Mouse (Mus musculus): Measurements from ENCODE around the gene Gata1.
"Not testable (repeated sequence)": the region's sequence is repeated elsewhere in the genome, so short reads cannot be mapped to it uniquely, and the experiment has no call there.

The Gata1 gene

GRCm38 (mm10) chrX:7963829-7964626, 13.8 kb downstream of the Gata1 start:
- no peak for DNase-seq (ENCODE audit: low spot score)

DNA sequence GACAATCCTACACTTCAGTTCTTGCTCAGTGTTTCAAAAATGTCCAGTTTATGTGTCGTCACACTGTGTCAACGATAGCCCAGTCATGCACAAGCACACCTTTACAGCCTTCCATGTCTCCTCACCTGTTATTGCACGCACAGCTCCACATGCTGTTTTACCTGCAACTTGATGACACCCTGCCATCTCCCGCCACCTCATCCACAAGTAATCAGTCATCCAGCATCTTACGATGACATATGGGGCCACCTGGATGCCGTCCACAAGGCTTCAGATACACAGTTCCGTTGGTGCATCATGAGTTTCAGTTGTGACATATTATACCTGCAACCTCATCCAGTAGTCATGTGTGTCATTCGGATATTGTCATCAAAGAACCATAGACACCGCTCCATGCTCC, 19.0 kb downstream of the Gata1 start:
- no peak for DNase-seq (ENCODE audit: low spot score)

DNA sequence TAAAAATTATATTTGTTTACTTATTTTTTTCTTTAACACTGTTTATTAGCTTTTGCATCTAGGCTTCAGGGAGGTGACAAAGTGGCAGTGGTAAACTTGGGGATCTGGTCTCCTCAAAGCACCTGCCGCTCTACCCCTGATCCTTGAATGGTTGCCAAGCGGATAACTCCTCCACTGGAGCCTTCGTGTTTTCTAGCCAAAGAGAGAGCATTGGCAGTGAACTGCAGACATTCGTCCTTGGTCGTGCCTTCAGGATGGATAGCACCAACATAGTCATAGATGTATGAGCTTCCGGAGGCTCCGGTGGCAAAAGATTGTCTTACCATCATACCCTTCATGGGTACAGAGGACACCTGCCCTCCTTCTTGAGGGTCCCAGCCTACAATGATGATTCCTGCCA, 27.8 kb downstream of the Gata1 start:
- no peak for DNase-seq (ENCODE audit: low spot score)

- peak; percentile 92 for DNase-seq (ENCODE audit: low spot score)
These were observed 29.9 kb downstream of the Gata1 start for GRCm38 (mm10) chrX:7947900-7948492.

- no peak for DNase-seq (ENCODE audit: low spot score)
These were observed 30.6 kb downstream of the Gata1 start, which contains the start of gene Hdac6 for GRCm38 (mm10) chrX:7947108-7947899. Gene Hdac6, minus strand, starts transcription at chrX:7947889.

- DNase-seq (ENCODE audit: low spot score) = no peak
These were observed 32.3 kb downstream of the Gata1 start for GRCm38 (mm10) chrX:7945618-7946017.

DNA sequence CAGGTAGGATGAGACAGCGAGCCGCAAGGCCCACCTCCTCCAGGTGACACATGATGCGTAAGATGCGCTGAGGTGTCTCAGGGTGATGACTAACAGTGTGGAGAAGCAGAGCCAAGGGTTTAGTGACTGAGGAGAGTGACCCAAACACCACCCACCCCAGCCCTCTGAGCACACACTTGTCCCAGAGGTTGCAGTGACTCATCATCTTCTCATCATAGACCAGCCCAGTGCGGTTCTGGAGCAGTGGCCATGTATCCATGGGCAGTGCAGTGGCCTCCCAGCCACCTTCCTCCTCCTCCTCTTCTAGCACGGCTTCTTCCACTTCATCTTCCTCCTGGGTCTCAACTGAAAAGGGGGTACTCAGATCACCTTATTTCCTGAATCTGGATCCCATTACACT, 40.2 kb downstream of the Gata1 start:
- DNase-seq (ENCODE audit: low spot score) = no peak

DNA sequence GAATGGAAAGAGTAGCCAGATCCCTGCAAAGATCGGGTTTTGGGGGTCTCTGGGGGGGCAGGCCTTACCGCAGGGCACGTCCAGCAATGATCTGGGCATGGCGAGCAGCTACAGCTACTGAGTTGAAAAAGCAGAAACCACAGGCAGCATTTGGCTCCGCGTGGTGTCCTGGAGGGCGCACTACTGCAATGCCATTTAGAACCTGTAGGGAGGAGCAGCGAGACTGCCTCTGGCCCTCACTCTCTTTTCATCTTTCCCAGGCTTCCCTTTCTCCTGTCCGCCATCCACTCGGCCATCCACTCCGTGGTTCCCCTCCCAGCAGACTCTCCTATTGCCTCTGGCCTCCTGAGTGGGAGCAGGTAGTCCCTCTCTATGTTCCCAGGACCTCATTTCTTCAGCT, 41.0 kb downstream of the Gata1 start:
- no peak for DNase-seq (ENCODE audit: low spot score)

GRCm38 (mm10) chrX:7928270-7928790, 49.5 kb downstream of the Gata1 start, which contains the start of gene Eras:
Gene Eras, minus strand, starts transcription at chrX:7928607.
- DNase-seq (ENCODE audit: low spot score) = no peak

GRCm38 (mm10) chrX:7927116-7927515, 50.8 kb downstream of the Gata1 start:
- DNase-seq (ENCODE audit: low spot score) = no peak

DNA sequence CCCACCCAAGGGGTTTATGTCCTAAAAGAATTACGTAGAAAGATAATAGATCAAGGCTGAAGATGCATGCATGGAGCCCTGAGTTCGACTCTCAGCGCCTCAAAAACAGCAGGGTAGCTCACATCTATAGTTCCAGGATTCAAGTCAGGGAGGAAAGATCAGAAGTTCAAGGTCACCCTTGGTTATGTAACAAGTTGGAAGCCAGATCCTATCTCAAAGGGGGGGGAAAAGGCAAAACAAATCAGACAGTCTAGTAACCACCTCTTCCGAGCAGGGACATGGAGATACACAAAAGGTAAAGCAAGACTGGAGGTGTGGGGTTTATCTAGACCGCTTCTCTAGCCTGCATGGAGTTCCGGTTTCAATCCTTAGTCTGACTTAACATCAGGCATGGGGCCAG, 51.6 kb downstream of the Gata1 start:
- no peak for DNase-seq (ENCODE audit: low spot score)

DNA sequence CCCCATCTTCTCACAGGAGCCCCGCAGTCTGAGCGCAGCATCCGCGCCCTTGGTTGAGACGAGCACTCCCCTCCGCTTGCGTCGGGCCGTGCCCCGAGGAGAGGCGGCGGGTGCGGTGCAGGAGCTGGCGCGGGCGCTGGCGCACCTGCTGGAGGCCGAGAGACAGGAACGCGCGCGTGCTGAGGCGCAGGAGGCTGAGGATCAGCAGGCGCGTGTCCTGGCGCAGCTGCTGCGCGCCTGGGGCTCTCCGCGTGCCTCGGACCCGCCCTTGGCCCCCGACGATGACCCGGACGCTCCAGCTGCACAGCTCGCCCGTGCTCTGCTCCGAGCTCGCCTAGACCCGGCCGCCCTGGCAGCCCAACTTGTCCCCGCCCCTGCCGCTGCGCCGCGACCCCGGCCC, 55.8 kb downstream of the Gata1 start:
- DNase-seq (ENCODE audit: low spot score) = no peak

GRCm38 (mm10) chrX:7919601-7920383, 58.1 kb downstream of the Gata1 start, which contains the start of gene Pcsk1n:
Gene Pcsk1n, plus strand, starts transcription at chrX:7919822.
- DNase-seq (ENCODE audit: low spot score) = peak; percentile 25

- not testable (repeated sequence) for DNase-seq (ENCODE audit: low spot score)
These were observed 59.9 kb downstream of the Gata1 start for GRCm38 (mm10) chrX:7917960-7918359.

DNA sequence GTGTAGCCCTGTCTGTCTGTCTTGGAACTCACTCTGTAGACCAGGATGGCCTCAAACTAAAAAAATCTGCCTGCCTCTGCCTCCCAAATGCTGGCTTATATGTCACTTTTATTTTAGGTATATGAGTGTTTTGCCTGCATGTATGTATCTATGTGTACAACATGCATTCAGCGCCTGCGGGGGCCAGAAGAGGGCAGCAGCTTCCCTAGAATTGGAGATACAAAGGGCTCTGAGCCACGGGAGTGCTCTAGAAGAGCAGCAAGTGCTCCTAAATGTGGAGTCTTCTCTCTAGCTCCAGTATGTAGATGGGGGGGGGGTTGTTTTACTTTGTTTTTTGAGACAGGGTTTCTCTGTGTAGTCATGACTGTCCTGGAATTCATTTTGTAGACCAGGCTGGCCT, 62.2 kb downstream of the Gata1 start:
- DNase-seq (ENCODE audit: low spot score) = peak; percentile 22

DNA sequence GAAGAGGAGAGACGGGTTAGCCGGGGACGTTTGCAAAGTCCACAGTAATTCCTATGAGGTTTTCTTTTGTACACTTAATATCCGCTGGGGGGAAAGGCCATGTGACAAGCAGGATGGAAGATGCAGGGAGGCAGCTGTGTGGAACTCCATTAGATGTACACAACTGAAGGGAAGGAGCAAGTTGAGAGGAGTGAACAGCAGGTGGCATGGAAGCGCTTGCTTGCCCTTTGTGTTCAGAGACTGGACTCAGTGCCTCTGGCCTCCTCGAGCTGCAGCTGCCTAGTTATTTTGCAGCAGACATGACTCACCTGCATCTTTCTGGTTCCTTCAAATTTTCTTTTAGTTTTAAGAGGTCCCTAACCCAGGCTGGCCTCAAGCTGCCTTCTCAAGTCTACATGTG, 67.4 kb downstream of the Gata1 start:
- DNase-seq (ENCODE audit: low spot score) = no peak

Data from layer of hippocampus, adult 9-10 months (tissue).